Mouse (Mus musculus) liver, embryonic 13.5 days (tissue): ENCODE measurements at regions not wholly inside any gene's neighbourhood (a gene's known extent, or its start where the extent isn't known, plus 50 kb on each side); places are given as distances from the start of the nearest gene placed in this dataset.

Source experiments
- ATAC-seq: fragments of 200-750 bp; cut with Nextera tagmentation; 2 replicates; pipeline ENCODE4 v1.8.0; 2017; ENCODE audit warnings: low read depth, mild to moderate bottlenecking, moderate number of reproducible peaks, moderate library complexity
- DNase-seq: peaks from one replicate; pipeline ENCODE4 v3.0.0; 2022
- H3K27ac ChIP-seq: fragments of 300-500 bp; sonication (generic); 2 replicates; pipeline ENCODE4 v1.5.1; 2015; ENCODE audit warnings: moderate library complexity, mild to moderate bottlenecking, inconsistent platforms
- H3K27me3 ChIP-seq: fragments of 300-500 bp; sonication (generic); 2 replicates; pipeline ENCODE4 v1.6.1; 2015; ENCODE audit warnings: mild to moderate bottlenecking, inconsistent platforms
- H3K36me3 ChIP-seq: fragments of 300-500 bp; sonication (generic); 2 replicates; pipeline ENCODE4 v1.6.1; 2015; ENCODE audit warnings: mild to moderate bottlenecking, inconsistent platforms
- H3K4me1 ChIP-seq: fragments of 300-500 bp; sonication (generic); replicated peaks from 2 replicates; pipeline ENCODE4 v1.6.1; 2015; ENCODE audit warnings: inconsistent platforms
- H3K4me2 ChIP-seq: fragments of 300-500 bp; sonication (generic); 2 replicates; pipeline ENCODE4 v1.6.1; 2015; ENCODE audit warnings: inconsistent platforms, mild to moderate bottlenecking, moderate library complexity
- H3K4me3 ChIP-seq: fragments of 300-500 bp; sonication (generic); replicated peaks from 2 replicates; pipeline ENCODE4 v1.5.1; 2015; ENCODE audit warnings: mild to moderate bottlenecking, inconsistent platforms
- H3K9ac ChIP-seq: fragments of 300-500 bp; sonication (generic); 2 replicates; pipeline ENCODE4 v1.6.1; 2015; ENCODE audit warnings: mild to moderate bottlenecking, inconsistent platforms
- H3K9me3 ChIP-seq: fragments of 300-500 bp; sonication (generic); replicated peaks from 2 replicates; pipeline ENCODE4 v1.6.1; 2016; ENCODE audit warnings: inconsistent platforms
- WGBS: fragments of 180-500 bp; shearing (Covaris S2); methylation state at CpG from one replicate; pipeline ENCODE4 v1.1.7; 2015; ENCODE audit not compliant: insufficient replicate concordance; 5-methylcytosine and 5-hydroxymethylcytosine counted together

DNA sequence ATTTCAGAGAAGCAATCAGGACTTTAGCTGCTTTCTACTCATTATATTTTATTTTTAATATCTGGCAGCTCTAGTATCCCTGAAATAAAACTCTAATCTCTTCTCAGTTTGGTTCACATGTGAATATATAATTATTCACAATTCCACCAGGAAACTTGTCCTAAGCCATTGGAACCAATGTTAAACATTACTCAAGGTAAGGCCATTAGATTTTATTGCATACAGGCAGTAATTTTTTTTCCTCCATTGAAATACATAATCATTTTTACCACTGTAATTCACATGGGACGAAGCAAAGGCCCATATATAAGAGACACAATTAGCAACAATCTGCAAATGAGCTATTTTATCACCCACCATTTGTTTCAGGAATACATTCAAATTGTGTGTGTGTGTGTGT is 419.8 kb downstream of the Lipi start:
- Histone ChIP-seq H3K27me3 (no peaks in the 10 kb centered on the region), H3K4me1 (no peaks in the 10 kb centered on the region), H3K4me2 (no peak overlapping the region), H3K9me3 (no peaks in the 10 kb centered on the region), H3K4me3 (no peak overlapping the region), H3K9ac (no peak overlapping the region), H3K27ac (no peak overlapping the region), H3K36me3 (no peaks in the 10 kb centered on the region)
- WGBS, result 55% methylated on average over 1 of the region's 1 CpGs
- ATAC-seq (no peak), DNase-seq (no peak)

DNA sequence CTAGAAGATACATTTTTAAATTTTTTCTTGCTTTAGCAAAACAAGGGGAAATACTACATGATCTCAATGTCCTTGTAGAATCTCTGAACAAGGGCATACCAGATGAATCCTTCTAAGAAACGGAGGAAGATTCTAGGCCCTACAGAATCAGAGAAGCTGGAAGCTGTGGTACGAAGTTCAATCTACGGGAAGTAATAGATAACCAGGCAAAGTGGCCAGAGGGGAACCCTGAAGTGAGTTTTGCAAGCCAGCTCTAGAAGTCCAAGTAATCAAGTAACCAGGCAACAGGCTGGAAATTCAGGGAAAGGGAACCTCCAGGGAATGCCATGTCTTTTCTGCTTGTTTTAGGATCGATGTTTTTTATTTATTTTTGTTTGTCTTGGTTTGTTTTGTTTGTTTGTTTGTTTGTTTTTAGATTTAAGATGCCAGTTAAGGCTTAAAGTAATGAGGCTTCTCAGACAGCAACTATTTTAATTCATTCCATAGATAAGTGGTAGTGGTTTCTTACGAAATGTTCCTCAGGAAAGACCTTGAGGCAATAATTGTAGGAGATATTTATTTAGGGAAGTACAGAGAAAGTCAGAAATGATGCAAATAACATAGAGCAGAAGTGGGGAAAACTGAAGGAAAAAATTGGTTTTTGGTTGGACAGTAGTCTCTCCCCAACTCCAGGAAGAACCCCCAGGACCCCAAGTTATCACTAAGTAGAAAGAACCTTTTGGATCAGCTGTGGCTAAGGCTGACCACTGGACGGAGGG is 420.7 kb downstream of the Lipi start:
- DNase-seq (no peak), ATAC-seq (no peak)
- WGBS, result 58% methylated on average over 6 of the region's 6 CpGs
- H3K4me2 ChIP-seq, result no peak overlapping the region
- no peak overlapping the region for H3K9ac ChIP-seq
- H3K27me3 ChIP-seq, result no peaks in the 10 kb centered on the region
- H3K4me3 ChIP-seq, result no peak overlapping the region
- no peaks in the 10 kb centered on the region for H3K36me3 ChIP-seq
- no peaks in the 10 kb centered on the region for H3K4me1 ChIP-seq
- no peaks in the 10 kb centered on the region for H3K9me3 ChIP-seq
- H3K27ac ChIP-seq, result no peak overlapping the region

DNA sequence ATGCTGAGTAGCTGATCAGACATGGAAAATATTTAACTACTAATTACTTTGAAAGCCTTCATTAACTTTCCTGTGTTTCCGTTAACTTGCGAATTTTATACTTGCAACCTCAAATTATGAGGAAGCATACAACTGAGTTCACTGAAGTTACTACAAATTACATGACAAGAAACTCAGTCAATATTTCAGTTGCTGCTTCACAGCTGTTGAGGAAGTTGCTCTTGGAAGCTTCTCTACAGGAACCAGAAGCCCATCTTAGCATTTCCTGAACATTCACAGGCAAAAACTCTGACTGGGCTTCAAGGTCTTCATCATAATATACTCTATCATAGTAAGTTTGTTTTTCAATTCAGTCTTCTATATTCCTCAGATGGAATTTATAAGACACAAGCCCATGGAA is 426.1 kb downstream of the Lipi start:
- H3K9ac ChIP-seq, result no peak overlapping the region
- 76% methylated on average over 2 of the region's 2 CpGs for WGBS
- H3K4me3 ChIP-seq, result no peak overlapping the region
- no peaks in the 10 kb centered on the region for H3K36me3 ChIP-seq
- H3K9me3 ChIP-seq, result no peaks in the 10 kb centered on the region
- H3K4me1 ChIP-seq, result no peaks in the 10 kb centered on the region
- H3K27me3 ChIP-seq, result no peaks in the 10 kb centered on the region
- DNase-seq, result no peak
- no peak overlapping the region for H3K4me2 ChIP-seq
- no peak overlapping the region for H3K27ac ChIP-seq
- ATAC-seq, result no peak

DNA sequence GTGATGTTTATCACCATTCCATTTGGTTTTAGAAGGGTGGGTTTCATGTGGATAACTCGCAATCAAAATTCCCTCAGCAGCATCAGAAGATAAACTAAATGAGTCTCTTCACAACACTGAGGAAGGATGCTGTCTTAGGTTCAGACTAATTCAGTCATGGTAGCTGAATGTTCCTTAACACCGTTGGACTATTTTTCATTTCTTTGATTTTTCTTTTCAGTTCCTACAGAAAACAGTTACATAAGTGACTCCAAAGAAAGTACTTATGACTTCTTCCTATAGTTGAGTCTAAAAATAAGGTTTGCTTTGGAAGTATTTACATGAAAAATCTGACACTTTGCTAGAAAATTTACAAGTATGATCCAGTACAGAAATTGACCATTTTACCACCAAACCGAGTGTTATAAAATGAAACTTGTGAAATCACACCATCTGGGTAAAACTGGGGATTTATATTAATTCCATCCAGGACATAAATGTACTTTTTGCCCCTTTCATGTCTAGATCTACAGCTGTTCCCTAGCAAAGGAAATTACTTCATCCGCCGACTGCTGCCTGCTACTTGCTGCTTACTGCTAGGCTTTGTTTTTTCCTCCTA is 430.3 kb downstream of the Lipi start:
- WGBS, result 68% methylated on average over 5 of the region's 5 CpGs
- ATAC-seq, result no peak
- Histone ChIP-seq H3K9ac (no peak overlapping the region), H3K27me3 (no peaks in the 10 kb centered on the region), H3K4me3 (no peak overlapping the region), H3K36me3 (no peaks in the 10 kb centered on the region), H3K9me3 (no peaks in the 10 kb centered on the region), H3K27ac (no peak overlapping the region), H3K4me2 (no peak overlapping the region), H3K4me1 (no peaks in the 10 kb centered on the region)
- no peak for DNase-seq
